Mouse (Mus musculus): ENCODE measurements around the gene Clnk. TPM values are rescaled to one million over a fixed set of nuclear protein-coding genes. Genes with fewer than 3 reads are reported as not detected.

Clnk gene
- total and polyA plus RNA-seq, 3 experiments = 0.08 TPM; not detected in 2

DNA sequence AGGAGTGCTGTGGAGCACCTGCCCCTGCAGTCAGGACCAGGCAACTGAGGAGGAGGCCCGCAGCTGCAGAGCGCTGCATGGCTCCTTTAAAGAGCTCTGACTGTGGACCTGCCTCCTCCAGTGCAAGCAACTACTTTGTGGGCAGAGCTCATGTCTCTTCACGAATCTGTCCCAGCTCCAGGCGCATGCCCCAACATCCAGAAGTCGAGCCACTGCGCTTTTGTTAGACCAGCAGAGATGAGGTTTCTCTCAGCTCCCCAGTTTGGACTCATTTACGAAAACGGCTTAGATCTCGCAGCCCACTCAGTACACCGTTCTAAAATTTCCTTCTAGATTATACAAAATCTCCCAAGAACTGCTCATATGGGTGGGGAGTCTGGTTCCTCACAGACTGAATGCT, 101.1 kb downstream of the Clnk start:
- WGBS = 79% methylated on average over 10 of the region's 10 CpGs
- intact Hi-C loops (cut with DNase I) = no loop called here
- no peak overlapping the region for H3K9ac ChIP-seq (ENCODE audit: low read depth, low read length)
- H3K79me2 ChIP-seq (replicated peaks; ENCODE audit: control insufficient read depth, insufficient read depth, low read length) = no peaks in the 10 kb centered on the region
- H3K4me1 ChIP-seq (ENCODE audit: control insufficient read depth, insufficient read depth, low read length) = no peaks in the 10 kb centered on the region
- TF ChIP-seq POLR2A (IDR thresholded peaks at IDR 0.05; ENCODE audit: insufficient read depth, low read depth, low read length) (no peak), EP300 (IDR thresholded peaks at IDR 0.05; ENCODE audit: insufficient read depth, low read depth, low read length) (no peak), CTCF (IDR thresholded peaks at IDR 0.05) (no peak)
- no peak overlapping the region for H3K4me3 ChIP-seq
- H3K27me3 ChIP-seq (ENCODE audit: control insufficient read depth, insufficient read depth, low read length) = no peaks in the 10 kb centered on the region
- no peak overlapping the region for H3K27ac ChIP-seq
- H3K36me3 ChIP-seq (ENCODE audit: control insufficient read depth, insufficient read depth, low read length) = no peaks in the 10 kb centered on the region
- no peak for DNase-seq

DNA sequence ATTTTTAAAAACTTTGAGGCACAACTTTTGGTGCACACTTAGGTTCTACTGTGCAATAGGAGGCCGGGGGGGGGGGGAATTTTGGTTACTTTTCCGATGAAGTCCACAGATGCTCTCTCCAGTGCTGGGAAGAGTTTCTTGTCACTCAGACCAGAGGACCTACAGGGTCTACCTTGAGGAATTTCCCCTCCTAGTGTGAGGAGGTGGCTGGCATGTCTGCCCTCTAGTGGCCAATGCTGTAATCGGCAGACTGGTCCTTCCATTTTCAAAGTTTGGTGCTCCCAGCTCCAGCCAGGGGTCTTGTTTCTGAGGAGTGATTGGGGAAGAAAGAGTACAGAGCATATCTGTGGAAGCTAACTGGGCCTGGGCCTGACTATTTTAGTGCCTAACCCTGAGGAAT, 121.7 kb downstream of the Clnk start:
- Histone ChIP-seq H3K4me1 (ENCODE audit: control insufficient read depth, insufficient read depth, low read length) (no peaks in the 10 kb centered on the region), H3K27ac (no peak overlapping the region), H3K9ac (ENCODE audit: low read depth, low read length) (no peak overlapping the region), H3K79me2 (replicated peaks; ENCODE audit: control insufficient read depth, insufficient read depth, low read length) (no peaks in the 10 kb centered on the region), H3K36me3 (ENCODE audit: control insufficient read depth, insufficient read depth, low read length) (no peaks in the 10 kb centered on the region), H3K4me3 (no peak overlapping the region), H3K27me3 (ENCODE audit: control insufficient read depth, insufficient read depth, low read length) (0 out of 2 replicates have a peak, but pooled peaks cover 2% of the 10 kb centered on the region)
- TF ChIP-seq POLR2A (IDR thresholded peaks at IDR 0.05; ENCODE audit: insufficient read depth, low read depth, low read length) = no peak
- no peak for TF ChIP-seq EP300 (IDR thresholded peaks at IDR 0.05; ENCODE audit: insufficient read depth, low read depth, low read length)
- TF ChIP-seq CTCF (IDR thresholded peaks at IDR 0.05) = peak; percentile 79
- intact Hi-C loops (cut with DNase I) = no loop called here
- peak in 1 of 2 experiments; percentile 31 for DNase-seq
- WGBS = 11% methylated on average over 3 of the region's 3 CpGs

DNA sequence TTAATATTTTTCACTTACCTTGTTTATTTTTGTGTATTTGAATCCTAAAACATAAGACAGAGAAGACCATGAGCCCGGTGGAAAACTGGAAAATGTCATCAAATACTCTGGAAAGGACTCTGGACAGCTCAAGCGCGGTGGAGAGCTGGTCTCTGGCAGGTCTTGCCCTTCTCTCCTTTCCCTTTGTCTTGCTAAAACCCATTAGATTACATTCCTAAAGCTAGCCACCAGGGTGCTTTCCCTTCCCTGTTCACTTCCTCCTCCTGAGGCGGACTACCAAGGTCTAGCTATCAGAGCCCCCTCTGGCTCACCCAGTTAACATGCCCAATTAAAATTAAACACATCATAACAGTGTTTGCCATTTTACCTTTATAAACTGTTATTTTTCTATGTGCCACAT, 123.9 kb downstream of the Clnk start:
- DNase-seq = no peak
- 12% methylated on average over 4 of the region's 4 CpGs for WGBS
- Histone ChIP-seq H3K4me1 (ENCODE audit: control insufficient read depth, insufficient read depth, low read length) (no peaks in the 10 kb centered on the region), H3K27ac (no peak overlapping the region), H3K36me3 (ENCODE audit: control insufficient read depth, insufficient read depth, low read length) (no peaks in the 10 kb centered on the region), H3K4me3 (no peak overlapping the region), H3K27me3 (ENCODE audit: control insufficient read depth, insufficient read depth, low read length) (0 out of 2 replicates have a peak, but pooled peaks cover 2% of the 10 kb centered on the region), H3K79me2 (replicated peaks; ENCODE audit: control insufficient read depth, insufficient read depth, low read length) (no peaks in the 10 kb centered on the region), H3K9ac (ENCODE audit: low read depth, low read length) (no peak overlapping the region)
- intact Hi-C loops (cut with DNase I) = no loop called here
- no peak for TF ChIP-seq CTCF (IDR thresholded peaks at IDR 0.05)
- no peak for TF ChIP-seq POLR2A (IDR thresholded peaks at IDR 0.05; ENCODE audit: insufficient read depth, low read depth, low read length)
- no peak for TF ChIP-seq EP300 (IDR thresholded peaks at IDR 0.05; ENCODE audit: insufficient read depth, low read depth, low read length)

DNA sequence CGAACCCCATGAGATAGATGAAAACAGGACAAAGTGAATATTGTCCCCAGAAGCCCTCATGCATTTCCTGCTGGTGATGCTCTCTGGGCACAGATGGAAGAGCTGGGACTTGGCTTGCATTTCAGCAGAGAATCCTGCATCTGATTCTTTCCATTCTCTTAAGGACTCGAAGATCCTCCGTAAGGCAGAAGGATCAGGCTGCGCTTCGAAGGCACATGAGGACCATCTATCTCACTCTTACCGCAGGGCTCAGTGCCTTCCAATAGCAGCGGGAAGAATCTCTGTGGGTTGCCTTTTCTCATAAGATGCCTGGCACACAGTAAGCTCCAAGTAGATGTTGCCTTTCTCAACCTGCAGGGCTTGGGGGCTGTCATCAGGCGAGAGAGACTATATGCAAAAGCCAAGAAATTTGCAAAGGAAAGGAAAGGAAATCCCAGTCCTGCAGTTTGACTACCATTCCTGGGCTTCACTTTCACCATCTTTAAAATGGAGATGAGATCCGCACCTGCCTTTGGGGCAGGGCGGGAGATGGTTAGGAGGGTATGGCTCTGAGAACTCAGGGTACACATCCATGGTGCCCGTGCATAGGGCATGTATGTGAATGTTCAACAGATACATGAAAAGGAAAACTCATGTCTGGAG, 167.6 kb downstream of the Clnk start:
- no peak overlapping the region for H3K4me3 ChIP-seq
- H3K9ac ChIP-seq (ENCODE audit: low read depth, low read length) = no peak overlapping the region
- 67% methylated on average over 11 of the region's 11 CpGs for WGBS
- no peaks in the 10 kb centered on the region for H3K27me3 ChIP-seq (ENCODE audit: control insufficient read depth, insufficient read depth, low read length)
- H3K36me3 ChIP-seq (ENCODE audit: control insufficient read depth, insufficient read depth, low read length) = no peaks in the 10 kb centered on the region
- no peak overlapping the region for H3K27ac ChIP-seq
- DNase-seq = no peak
- no peak for TF ChIP-seq EP300 (IDR thresholded peaks at IDR 0.05; ENCODE audit: insufficient read depth, low read depth, low read length)
- TF ChIP-seq POLR2A (IDR thresholded peaks at IDR 0.05; ENCODE audit: insufficient read depth, low read depth, low read length) = no peak
- no peak for TF ChIP-seq CTCF (IDR thresholded peaks at IDR 0.05)
- no peaks in the 10 kb centered on the region for H3K79me2 ChIP-seq (replicated peaks; ENCODE audit: control insufficient read depth, insufficient read depth, low read length)
- no peaks in the 10 kb centered on the region for H3K4me1 ChIP-seq (ENCODE audit: control insufficient read depth, insufficient read depth, low read length)
- intact Hi-C loops (cut with DNase I) = no loop called here

DNA sequence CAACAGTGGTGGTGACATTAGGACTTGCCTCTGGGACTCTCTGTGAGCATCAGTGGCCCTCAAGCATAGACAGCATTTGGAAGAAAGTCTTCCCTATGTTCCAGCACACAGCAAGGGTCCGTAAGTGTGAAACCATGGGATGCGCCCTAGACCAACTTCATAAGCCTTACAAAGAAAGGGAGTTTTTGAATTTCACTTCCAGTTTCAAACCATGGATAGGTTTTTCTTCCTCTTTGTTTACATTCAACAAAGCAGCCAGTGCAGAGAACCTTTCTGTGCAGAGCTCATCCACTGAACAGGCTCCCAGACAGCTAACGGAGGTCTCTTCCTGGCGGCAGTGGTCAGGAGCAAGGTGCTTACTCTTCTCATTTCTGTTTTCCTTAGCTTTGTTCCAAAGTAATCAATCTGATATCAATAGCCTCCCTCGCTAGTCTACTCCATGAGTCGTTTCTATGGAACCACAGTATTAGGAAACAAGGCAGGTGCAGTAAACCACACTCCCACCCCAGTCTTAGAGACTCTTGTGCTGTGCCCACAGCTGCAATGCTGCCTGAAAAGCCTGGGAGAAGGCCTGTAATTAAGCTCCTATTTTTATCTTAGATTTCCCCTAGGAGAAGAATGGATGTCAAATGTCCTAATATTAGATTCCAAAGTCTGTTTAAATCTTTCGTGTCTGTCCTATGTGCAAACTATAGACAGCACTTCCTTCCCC, 169.1 kb downstream of the Clnk start:
- no peak overlapping the region for H3K27ac ChIP-seq
- no peaks in the 10 kb centered on the region for H3K79me2 ChIP-seq (replicated peaks; ENCODE audit: control insufficient read depth, insufficient read depth, low read length)
- H3K4me3 ChIP-seq = no peak overlapping the region
- 57% methylated on average over 7 of the region's 7 CpGs for WGBS
- no peak for DNase-seq
- H3K4me1 ChIP-seq (ENCODE audit: control insufficient read depth, insufficient read depth, low read length) = no peaks in the 10 kb centered on the region
- H3K36me3 ChIP-seq (ENCODE audit: control insufficient read depth, insufficient read depth, low read length) = no peaks in the 10 kb centered on the region
- no peak overlapping the region for H3K9ac ChIP-seq (ENCODE audit: low read depth, low read length)
- H3K27me3 ChIP-seq (ENCODE audit: control insufficient read depth, insufficient read depth, low read length) = no peaks in the 10 kb centered on the region
- TF ChIP-seq EP300 (IDR thresholded peaks at IDR 0.05; ENCODE audit: insufficient read depth, low read depth, low read length) = no peak
- no peak for TF ChIP-seq CTCF (IDR thresholded peaks at IDR 0.05)
- TF ChIP-seq POLR2A (IDR thresholded peaks at IDR 0.05; ENCODE audit: insufficient read depth, low read depth, low read length) = no peak
- intact Hi-C loops (cut with DNase I) = no loop called here

DNA sequence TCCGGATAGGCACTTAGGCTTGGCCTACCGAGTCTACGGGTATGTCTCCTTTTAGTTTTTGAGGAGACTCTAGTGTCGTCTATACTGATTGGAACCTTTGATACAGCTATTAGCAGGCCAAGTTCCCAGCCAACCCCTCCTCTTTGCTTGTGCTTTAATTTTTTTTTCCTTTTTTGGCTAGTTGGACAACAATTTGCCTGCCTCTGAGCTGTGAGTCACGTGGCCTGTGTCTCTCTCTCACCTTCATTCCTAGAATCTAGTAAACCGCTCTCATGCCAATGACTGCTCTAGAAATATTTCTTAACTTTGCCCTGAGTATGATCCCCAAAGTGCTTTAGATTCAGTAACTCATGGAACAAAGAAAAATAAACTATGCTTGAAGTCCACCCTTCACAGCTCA, 173.7 kb downstream of the Clnk start:
- 89% methylated on average over 6 of the region's 6 CpGs for WGBS
- no peaks in the 10 kb centered on the region for H3K36me3 ChIP-seq (ENCODE audit: control insufficient read depth, insufficient read depth, low read length)
- TF ChIP-seq POLR2A (IDR thresholded peaks at IDR 0.05; ENCODE audit: insufficient read depth, low read depth, low read length) = no peak
- TF ChIP-seq EP300 (IDR thresholded peaks at IDR 0.05; ENCODE audit: insufficient read depth, low read depth, low read length) = no peak
- TF ChIP-seq CTCF (IDR thresholded peaks at IDR 0.05) = no peak
- intact Hi-C loops (cut with DNase I) = no loop called here
- H3K9ac ChIP-seq (ENCODE audit: low read depth, low read length) = no peak overlapping the region
- no peak overlapping the region for H3K27ac ChIP-seq
- H3K79me2 ChIP-seq (replicated peaks; ENCODE audit: control insufficient read depth, insufficient read depth, low read length) = no peaks in the 10 kb centered on the region
- H3K27me3 ChIP-seq (ENCODE audit: control insufficient read depth, insufficient read depth, low read length) = no peaks in the 10 kb centered on the region
- DNase-seq = no peak
- no peak overlapping the region for H3K4me3 ChIP-seq
- no peaks in the 10 kb centered on the region for H3K4me1 ChIP-seq (ENCODE audit: control insufficient read depth, insufficient read depth, low read length)

Measured in heart, adult 2 months (tissue).